Mouse (Mus musculus): Measurements from ENCODE around the gene Stx1a.

Stx1a gene

DNA sequence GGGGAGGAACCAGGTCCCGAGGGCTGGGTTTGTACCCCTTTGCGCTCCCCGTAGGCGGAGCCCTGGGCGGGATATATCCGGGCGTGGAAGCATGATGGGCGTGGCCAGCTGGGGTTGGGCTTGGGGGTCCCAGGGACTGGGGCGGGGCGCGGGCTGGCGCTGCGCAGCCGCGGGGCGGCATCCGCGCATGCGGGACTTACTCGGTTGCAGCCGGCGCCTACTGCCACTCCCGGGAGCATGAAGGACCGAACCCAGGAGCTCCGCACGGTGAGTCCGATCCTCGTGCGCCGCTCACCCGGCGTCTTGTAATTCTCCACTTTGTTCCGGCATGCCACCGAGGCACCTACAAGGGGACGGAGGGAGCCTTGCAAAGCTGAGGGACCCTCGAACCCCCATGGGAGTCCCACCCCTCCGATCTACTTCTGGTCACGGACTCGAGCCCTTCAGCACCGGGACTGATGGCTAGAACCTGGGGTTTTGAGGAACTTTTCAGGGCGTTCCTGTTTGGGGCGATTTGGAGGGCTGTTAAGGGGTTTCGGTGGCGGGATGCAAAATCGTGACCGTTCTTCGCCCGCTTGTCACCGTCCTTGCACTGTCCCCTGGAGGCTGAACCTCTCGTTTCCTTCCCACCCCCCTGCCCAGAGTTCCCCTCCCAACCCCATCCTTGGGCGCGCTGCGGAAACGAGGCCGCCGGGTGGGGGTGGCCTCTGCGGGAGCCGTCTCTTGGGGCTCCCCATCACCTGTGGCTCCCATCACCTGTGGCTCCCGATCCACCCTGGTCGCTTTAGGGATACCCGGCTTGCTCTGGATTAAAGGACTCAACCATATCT, at the start of gene Stx1a:
Gene Stx1a (plus strand): TSS at position 139 of the 830 bp plus-strand sequence.
- DNase-seq (ENCODE audit: low spot score): peak; percentile 80

- DNase-seq (ENCODE audit: low spot score): no peak
Measured at GRCm38 (mm10) chr5:134973526-134973925, 49.8 kb upstream of the Stx1a start.

DNA sequence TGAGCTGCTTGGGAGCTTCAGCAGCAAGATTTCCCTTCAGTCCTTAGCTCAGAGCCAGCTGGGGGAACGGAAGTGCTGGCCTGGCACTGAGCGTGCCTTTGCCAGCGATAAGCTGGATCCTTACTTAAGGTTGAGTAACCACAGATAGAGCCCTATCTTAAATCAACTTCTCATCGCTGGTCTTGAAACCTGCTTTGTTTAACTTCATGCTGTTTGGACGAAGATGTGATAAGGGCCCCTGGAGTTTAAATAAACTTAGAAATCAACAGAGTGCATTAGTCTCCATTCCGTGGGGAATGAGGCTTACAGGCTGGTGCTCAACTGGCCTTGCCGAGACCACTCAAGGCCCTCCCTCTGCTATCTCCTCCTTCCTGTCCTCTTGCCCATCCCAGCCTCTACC, 49.0 kb upstream of the Stx1a start:
- no peak for DNase-seq (ENCODE audit: low spot score)

- no peak for DNase-seq (ENCODE audit: low spot score)
Measured at GRCm38 (mm10) chr5:134974921-134975320, 48.4 kb upstream of the Stx1a start.

DNA sequence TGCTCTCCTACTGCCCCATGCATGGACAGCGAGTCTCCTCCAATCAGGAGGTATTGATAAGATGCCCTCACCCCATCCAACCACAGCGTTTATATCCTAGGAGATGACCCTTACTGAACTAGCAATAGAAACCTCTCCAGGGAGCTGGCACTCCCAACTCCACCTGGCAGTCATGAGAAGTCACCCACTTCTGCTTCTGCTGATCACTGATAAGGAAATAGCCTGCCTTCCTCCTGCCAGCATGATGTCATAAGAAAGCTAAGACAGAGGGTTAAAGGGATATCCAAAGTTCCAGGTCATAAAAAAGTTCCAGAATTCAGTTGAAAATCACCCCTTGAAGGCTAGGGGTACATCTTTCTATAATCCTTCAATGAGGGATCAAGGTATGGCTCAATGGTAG, 47.1 kb upstream of the Stx1a start:
- DNase-seq (ENCODE audit: low spot score): no peak

- DNase-seq (ENCODE audit: low spot score): no peak
Measured at GRCm38 (mm10) chr5:134976577-134977250, 46.6 kb upstream of the Stx1a start.

GRCm38 (mm10) chr5:134977837-134978236, 45.4 kb upstream of the Stx1a start:
- DNase-seq (ENCODE audit: low spot score): no peak

GRCm38 (mm10) chr5:134981149-134981548, 42.1 kb upstream of the Stx1a start:
- no peak for DNase-seq (ENCODE audit: low spot score)

GRCm38 (mm10) chr5:134983111-134983510, 40.2 kb upstream of the Stx1a start:
- no peak for DNase-seq (ENCODE audit: low spot score)

- no peak for DNase-seq (ENCODE audit: low spot score)
Measured at GRCm38 (mm10) chr5:134983771-134984170, 39.5 kb upstream of the Stx1a start.

- DNase-seq (ENCODE audit: low spot score): no peak
Measured at GRCm38 (mm10) chr5:134985633-134986297, 37.5 kb upstream of the Stx1a start, which contains the start of gene Cldn3. Gene Cldn3, plus strand, starts transcription at chr5:134986214.

DNA sequence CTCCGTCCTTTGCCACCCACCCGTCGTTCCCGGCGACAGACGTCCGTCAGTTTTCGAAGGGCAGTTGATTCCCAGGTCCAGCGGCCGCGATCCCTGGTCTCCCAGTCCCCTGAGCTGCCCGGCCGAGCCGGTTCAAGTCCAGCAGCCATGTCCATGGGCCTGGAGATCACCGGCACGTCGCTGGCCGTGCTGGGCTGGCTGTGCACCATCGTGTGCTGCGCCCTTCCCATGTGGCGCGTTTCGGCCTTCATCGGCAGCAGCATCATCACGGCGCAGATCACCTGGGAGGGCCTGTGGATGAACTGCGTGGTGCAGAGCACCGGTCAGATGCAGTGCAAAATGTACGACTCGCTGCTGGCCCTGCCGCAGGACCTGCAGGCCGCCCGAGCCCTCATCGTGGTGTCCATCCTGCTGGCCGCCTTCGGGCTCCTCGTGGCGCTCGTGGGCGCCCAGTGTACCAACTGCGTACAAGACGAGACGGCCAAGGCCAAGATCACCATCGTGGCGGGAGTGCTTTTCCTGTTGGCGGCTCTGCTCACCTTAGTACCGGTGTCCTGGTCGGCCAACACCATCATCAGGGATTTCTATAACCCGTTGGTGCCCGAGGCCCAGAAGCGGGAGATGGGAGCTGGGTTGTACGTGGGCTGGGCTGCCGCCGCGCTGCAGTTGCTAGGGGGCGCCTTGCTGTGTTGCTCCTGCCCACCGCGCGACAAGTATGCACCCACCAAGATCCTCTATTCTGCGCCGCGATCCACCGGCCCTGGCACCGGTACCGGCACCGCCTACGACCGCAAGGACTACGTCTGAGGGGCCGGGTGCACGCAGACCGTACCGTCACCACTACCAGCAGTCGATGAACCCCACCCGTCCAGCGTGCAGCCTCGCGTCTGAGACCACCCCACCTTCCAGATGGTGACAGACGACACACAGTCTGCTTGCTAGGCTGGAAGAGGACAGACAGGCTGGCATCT, 36.7 kb upstream of the Stx1a start:
- no peak for DNase-seq (ENCODE audit: low spot score)

DNA sequence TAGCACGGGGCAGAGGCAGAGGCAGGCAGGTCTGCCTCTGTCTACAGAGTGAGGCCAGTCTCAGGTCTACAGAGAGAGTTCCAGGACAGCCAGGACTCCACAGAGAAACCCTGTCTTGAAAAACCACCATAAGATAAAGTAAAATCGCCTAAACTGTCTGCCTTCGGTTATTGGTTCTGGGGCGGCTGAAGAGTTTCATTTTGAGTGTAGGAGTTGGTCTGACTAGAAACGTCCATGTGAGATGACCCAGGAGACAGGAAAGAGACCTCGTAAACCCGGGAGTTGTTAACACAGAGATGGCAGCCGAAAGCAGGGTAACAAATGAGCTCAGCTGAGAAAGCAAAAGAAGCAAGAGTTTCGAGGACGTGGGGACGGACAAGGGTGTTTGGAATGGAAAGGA, 34.1 kb upstream of the Stx1a start:
- no peak for DNase-seq (ENCODE audit: low spot score)

DNA sequence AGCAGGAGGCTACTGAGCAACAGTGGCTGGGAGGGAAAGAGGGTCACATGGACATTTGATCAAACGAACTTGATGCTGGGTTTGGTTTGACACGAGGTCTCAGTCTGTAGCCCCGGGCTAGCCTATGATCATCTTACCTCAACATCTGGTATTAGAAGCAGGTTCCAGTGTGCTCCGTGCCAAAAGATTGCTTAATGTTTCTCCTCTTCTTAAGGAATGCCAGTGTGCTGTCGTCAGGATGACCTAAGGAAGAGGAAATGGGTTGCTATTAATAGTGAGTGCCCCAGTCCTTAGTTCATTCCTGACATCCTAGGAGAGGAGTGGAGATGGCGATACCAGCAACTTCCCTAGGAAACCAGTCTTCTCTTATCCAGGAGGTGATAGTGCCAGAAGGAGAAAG, 33.5 kb upstream of the Stx1a start:
- DNase-seq (ENCODE audit: low spot score): no peak

- DNase-seq (ENCODE audit: low spot score): no peak
Measured at GRCm38 (mm10) chr5:134992566-134992965, 30.7 kb upstream of the Stx1a start.

DNA sequence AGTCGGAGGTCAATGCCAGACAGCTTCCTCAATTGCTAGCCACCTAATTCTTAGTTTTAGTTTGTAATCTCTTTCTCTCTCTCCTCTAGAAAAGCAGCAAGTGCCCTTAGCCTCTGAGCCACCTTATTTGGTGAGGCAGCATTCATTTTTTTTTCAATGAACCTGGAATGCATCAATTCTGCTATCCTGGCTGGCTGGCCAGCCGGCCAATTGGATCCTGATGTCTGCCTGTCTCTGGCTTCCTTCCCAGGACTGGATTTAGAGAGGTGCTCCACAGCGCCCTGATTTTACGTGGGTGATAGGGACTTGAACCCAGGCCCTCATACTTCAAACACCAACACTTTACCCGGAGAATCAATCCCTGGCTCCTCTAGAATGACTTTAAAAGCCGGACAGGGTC, 24.9 kb upstream of the Stx1a start:
- DNase-seq (ENCODE audit: low spot score): no peak

DNA sequence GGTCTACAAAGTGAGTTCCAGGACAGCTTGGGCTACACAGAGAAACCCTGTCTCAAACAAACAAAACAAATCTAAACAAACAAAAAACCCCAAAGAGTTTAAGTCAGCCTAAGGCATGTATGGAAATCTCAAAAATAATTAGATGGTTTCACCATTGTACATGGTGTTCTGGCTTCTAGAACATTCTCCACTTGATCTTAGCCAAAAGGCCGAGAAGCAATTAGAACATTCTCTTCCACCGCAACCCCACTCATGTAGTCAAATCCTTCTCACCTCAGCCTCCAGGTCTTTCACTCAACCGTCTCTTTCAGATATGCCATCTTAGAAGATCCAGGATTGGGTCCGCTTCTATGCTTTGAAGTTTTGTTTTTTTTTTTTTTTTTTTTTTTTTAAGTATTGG, 23.5 kb upstream of the Stx1a start:
- DNase-seq (ENCODE audit: low spot score): no peak

DNA sequence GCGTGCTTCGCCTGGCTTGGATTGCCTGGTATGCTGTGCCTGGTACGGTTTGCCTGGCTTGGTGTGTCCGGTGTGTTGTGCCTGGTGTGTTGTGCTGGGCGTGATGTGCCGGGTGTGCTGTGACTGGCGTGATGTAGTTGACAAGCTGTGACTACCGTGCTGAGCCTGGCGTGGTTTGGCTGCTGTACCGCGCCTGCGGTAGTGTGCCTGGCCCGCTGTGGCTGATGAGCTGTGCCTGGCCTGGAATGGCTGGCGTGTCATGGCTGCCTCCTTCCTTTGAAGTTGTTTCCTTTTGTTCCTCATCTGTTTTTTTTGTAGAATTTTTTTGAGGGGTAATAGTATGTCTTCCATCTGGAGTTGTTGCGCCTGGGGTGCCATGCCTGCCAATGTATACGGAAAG, 22.5 kb upstream of the Stx1a start:
- DNase-seq (ENCODE audit: low spot score): no peak

GRCm38 (mm10) chr5:135001309-135001708, 22.0 kb upstream of the Stx1a start:
- peak; percentile 58 for DNase-seq (ENCODE audit: low spot score)

DNA sequence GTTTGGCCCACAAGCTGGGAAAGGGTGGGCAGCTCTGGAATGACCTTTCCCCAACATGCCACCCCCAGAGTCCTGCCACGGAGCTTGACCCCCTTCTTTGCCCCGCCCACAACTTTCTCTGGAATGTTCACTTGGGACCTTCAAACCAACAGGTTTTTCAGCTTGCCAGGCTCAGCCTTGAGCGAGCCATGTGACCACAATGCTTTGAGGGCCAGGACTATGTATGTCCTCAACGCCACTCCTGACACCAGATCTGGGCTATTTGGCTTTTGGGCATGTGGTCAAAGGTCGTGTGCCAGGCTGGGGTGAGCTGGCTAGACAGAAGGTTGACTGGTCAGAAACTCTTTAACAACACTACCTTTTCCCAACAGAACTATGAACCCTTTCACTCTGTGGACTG, 21.1 kb upstream of the Stx1a start:
- DNase-seq (ENCODE audit: low spot score): no peak

- DNase-seq (ENCODE audit: low spot score): no peak
Measured at GRCm38 (mm10) chr5:135007802-135008571, 15.3 kb upstream of the Stx1a start.
